Mouse (Mus musculus) limb, embryonic 12.5 days (tissue): ENCODE data around the gene Junb. TPM values are rescaled to one million over a fixed set of nuclear protein-coding genes. Genes with fewer than 3 reads are reported as not detected.
A peak's percentile ranks its signal among the peaks of the same experiment; 100 is the strongest.

ENCODE experiments used
- ATAC-seq: fragments of 200-750 bp; cut with Nextera tagmentation; 2 replicates; pipeline ENCODE4 v1.8.0; 2017; ENCODE audit warnings: low read depth, moderate TSS enrichment; ENCODE audit not compliant: insufficient number of reproducible peaks, insufficient read depth, low FRiP score, low TSS enrichment
- H3K27ac ChIP-seq: fragments of 300-500 bp; sonication (generic); 2 replicates; pipeline ENCODE4 v1.5.1; 2016; ENCODE audit warnings: mild to moderate bottlenecking, moderate library complexity
- H3K27me3 ChIP-seq: fragments of 300-500 bp; sonication (generic); 2 replicates; pipeline ENCODE4 v1.6.1; 2016; ENCODE audit warnings: mild to moderate bottlenecking, moderate library complexity
- H3K36me3 ChIP-seq: fragments of 300-500 bp; sonication (generic); 2 replicates; pipeline ENCODE4 v1.6.1; 2016; ENCODE audit warnings: mild to moderate bottlenecking, moderate library complexity
- H3K4me1 ChIP-seq: fragments of 300-500 bp; sonication (generic); replicated peaks from 2 replicates; pipeline ENCODE4 v1.6.1; 2016
- H3K4me2 ChIP-seq: fragments of 300-500 bp; sonication (generic); 2 replicates; pipeline ENCODE4 v1.6.1; 2016; ENCODE audit warnings: mild to moderate bottlenecking, moderate library complexity
- H3K4me3 ChIP-seq: fragments of 300-500 bp; sonication (generic); replicated peaks from 2 replicates; pipeline ENCODE4 v1.5.1; 2016; ENCODE audit warnings: mild to moderate bottlenecking
- H3K9ac ChIP-seq: fragments of 300-500 bp; sonication (generic); replicated peaks from 2 replicates; pipeline ENCODE4 v1.6.1; 2016; ENCODE audit warnings: mild to moderate bottlenecking, moderate library complexity
- H3K9me3 ChIP-seq: fragments of 300-500 bp; sonication (generic); 2 replicates; pipeline ENCODE4 v1.6.1; 2016; ENCODE audit warnings: mild to moderate bottlenecking, moderate library complexity
- WGBS: fragments of 180-500 bp; shearing (Covaris S2); methylation state at CpG from one replicate; pipeline ENCODE4 v1.1.7; 2016; 5-methylcytosine and 5-hydroxymethylcytosine counted together
- polyA plus RNA-seq: library from polyadenylated mRNA; unstranded; fragments of >200 nt; fragmentation: Nextera tagmentation; extraction: Ambion mirVana; gene quantifications from 2 replicates; pipeline ENCODE4 v1.2.1, GENCODE M21; 2016

The Junb gene
- polyA plus RNA-seq = 7.6 and 10.5 TPM in 2 replicates

DNA sequence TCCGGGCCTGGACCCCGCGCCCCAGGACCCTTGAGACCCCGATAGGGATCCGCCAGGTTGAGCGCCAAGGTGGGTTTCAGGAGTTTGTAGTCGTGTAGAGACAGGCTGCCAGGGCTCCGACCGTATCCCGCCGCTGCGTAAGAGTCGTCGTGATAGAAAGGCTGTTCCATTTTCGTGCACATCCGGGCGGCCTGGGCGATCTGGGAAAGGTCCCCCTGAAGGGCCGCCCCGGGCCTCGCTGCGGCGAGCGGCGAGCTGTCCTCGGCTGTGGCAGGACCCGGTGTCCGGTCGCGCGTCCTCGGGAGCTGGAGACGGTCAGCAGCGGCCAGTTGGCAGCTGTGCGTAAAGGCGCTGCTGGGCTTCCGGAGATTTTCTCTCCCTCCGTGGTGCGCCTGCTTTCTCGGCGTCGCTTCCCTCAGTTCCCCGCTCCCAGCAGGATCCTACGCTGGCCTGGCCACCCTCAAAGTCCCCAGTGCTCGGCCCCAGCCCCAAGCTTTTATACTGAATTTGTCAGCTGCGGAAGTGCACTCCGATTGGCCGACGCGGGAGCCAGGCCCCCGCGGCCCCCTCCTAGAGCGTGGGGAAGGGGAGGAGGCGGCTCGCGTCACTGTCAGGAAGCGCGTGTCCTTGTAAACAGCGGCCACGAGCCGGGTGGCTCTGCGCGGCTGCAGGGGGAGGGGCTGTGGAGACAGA, at the start of gene Junb:
Junb (minus strand) TSS at position 471 of the 693 bp plus-strand sequence.
- Histone ChIP-seq H3K4me3 (peak within 1 kb of the TSS; percentile 56), H3K4me1 (peaks cover 66% of the 10 kb centered on the region)
- WGBS = under 1% methylated on average over 63 of the region's 63 CpGs

DNA sequence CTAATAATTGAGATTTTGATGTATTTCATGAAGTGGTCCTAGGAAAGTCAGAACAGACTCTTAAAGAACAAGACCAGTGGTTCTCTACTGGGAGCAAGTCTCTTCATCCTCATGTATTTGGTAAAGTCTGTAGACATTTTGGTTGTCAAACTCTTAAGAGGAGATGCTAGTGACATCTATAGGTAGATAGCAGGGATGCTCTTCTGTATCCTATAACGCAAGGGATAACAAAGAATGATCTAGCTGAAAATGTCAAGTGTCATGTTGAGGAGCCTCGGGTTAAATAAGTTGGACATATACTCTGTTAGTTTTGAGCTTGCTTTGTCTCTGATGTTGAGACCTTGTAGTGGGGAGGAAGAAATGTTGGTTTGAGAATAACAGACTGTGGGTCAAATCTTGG, 49.4 kb upstream of the Junb start:
- Histone ChIP-seq H3K27ac (no peak overlapping the region), H3K36me3 (peaks cover 49% of the 10 kb centered on the region)
- no peak for ATAC-seq

More for the DNA sequence above, at the start of gene Junb:
- H3K27ac ChIP-seq = peak within 1 kb of the TSS; percentile 67; the same call in 1 of the 2 replicates
- peaks cover 30% of the 10 kb centered on the region for H3K27me3 ChIP-seq
- 0 out of 2 replicates have a peak, but pooled peaks have one; percentile 32 for ATAC-seq
- peak within 1 kb of the TSS; percentile 99 for H3K4me2 ChIP-seq
- H3K36me3 ChIP-seq = peaks cover 18% of the 10 kb centered on the region
- H3K9me3 ChIP-seq = no peaks in the 10 kb centered on the region
- peak within 1 kb of the TSS; percentile 65 for H3K9ac ChIP-seq

DNA sequence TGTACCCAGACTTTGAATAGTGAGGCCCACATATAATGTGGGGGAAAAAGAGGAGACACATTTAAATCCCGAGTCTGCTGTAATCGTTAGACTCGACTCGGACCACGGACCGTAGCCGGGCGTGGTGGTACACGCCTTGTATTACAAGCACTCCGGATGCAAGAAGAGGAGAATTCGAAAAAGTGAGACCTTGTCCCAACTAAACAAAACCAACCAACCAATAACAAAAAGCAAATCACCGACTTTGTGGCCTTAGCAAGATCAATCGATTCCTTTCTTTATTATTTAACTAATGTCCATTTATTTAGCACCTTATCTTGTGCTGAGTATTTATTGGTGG, 49.0 kb upstream of the Junb start:
- Histone ChIP-seq H3K27ac (peak overlapping the region; percentile 91), H3K4me2 (peak overlapping the region; percentile 97), H3K36me3 (peaks cover 49% of the 10 kb centered on the region), H3K27me3 (no peaks in the 10 kb centered on the region), H3K9ac (peak overlapping the region; percentile 98), H3K4me3 (peak overlapping the region; percentile 100), H3K9me3 (no peaks in the 10 kb centered on the region), H3K4me1 (peaks cover 39% of the 10 kb centered on the region)
- 1% methylated on average over 13 of the region's 13 CpGs for WGBS
- ATAC-seq = no peak

More for the DNA sequence above, 49.4 kb upstream of the Junb start:
- H3K4me3 ChIP-seq = peak overlapping the region; percentile 100
- no peaks in the 10 kb centered on the region for H3K9me3 ChIP-seq
- peaks cover 39% of the 10 kb centered on the region for H3K4me1 ChIP-seq
- WGBS = 45% methylated on average over 2 of the region's 2 CpGs
- H3K4me2 ChIP-seq = peak overlapping the region; percentile 97
- H3K27me3 ChIP-seq = no peaks in the 10 kb centered on the region
- H3K9ac ChIP-seq = peak overlapping the region; percentile 98

DNA sequence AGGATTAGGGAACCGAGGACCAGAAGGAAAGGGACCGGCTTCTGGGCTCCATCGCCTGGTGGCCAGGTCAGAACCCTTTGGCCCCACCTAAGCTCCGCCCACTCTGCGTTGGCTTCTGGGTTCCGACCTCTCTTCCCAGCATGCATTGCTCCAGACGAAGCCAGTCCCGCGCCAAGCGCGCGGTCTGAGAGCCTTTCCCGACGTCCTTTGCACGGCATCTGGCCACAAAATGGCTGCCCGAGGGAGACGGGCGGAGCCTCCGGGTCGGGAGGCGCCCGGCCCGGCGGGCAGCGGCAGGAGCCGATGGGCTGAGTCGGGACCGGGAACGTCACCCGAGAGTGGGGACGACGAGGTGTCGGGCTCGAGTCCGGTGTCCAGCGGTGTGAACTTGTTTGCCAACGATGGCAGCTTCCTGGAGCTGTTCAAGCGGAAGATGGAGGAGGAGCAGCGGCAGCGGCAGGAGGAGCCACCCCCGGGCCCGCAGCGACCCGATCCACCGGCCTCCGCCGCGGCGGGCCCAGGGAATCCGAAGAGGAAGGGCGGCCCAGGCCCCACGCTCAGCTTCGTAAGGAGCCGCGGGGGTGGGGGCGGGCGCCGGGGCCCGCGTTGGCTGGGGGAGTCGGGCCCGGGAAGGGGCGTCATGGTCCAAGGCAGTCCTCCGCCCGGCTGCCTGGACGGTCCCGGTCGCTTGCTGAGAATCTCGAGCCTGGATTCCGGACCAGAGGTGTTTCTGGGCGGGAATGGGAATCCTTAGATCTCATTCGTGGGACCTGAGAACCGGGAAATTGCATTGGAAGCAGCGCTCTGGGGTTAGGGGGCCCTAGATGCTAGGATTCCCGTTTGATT, 48.4 kb upstream of the Junb start, which contains the start of gene Trir:
Trir (plus strand) TSS at position 154 of the 846 bp plus-strand sequence.
- H3K4me3 ChIP-seq = peak within 1 kb of the TSS; percentile 100
- peak within 1 kb of the TSS; percentile 91 for H3K27ac ChIP-seq
- no peaks in the 10 kb centered on the region for H3K27me3 ChIP-seq
- no peaks in the 10 kb centered on the region for H3K9me3 ChIP-seq
- ATAC-seq = peak; percentile 58
- peaks cover 39% of the 10 kb centered on the region for H3K4me1 ChIP-seq
- peaks cover 49% of the 10 kb centered on the region for H3K36me3 ChIP-seq
- peak within 1 kb of the TSS; percentile 98 for H3K9ac ChIP-seq
- WGBS = 1% methylated on average over 75 of the region's 75 CpGs
- H3K4me2 ChIP-seq = peak within 1 kb of the TSS; percentile 97

DNA sequence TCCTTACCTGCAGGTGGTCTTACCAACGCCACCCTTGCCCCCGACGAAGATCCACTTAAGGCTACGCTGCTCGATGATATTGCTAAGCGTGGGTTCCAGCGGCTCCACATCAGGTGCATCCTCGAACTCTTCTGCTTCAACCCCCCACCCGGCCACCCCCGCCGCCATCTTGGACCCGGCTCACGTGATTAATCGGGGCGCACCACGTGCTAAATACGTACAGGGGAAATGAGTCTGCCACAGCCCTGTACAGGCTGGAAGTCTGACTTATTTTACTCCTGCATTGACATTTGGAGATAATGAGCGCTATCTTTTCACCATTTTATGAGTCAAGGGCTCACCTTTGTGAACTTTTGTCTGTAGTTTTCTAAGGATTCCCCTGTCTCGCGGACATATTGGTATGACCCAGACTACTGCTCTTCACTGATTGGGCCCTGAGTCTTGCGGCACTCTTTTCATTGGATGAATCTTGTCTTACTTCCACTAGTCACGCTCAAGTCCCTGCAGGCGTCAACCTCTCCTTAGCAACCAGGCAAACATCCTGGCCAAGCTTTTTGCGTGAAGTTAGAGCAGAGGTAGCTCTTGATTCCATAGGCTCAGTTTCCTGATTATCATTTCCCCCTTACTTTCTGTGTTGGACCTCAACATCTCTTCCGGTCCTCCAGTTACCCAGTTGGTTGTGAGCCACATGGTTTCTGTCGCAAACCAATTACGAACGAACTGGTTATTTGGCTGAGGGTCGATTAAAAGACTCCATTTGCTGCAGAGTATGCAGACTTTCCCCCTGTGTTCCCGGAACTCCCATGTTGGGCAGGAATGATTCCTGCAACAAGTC, 46.8 kb upstream of the Junb start, which contains the start of gene Asna1:
Asna1 (minus strand) TSS at position 184 of the 835 bp plus-strand sequence.
- H3K36me3 ChIP-seq = peaks cover 51% of the 10 kb centered on the region
- peak; percentile 70 for ATAC-seq
- 7% methylated on average over 30 of the region's 30 CpGs for WGBS

DNA sequence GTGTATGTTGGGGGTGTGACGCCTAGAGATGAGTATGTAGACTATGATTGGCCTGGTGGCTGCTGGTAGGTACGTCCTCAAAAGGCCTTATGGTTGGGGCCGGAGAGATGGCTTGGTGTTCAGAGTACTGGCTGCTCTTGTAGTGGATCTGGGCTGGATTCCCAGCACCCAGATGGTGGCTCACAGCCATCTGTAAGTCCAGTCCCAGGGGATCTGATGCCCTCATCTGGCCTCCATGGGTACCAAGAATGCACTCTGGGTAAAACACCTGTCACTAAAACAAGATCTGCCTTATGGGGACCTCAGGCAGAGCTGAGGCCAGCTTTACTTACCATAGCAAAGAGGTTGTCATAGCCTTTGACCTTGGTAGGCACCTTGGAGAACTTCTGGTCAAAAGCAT, 45.3 kb upstream of the Junb start:
- peaks cover 33% of the 10 kb centered on the region for H3K4me1 ChIP-seq
- no peaks in the 10 kb centered on the region for H3K9me3 ChIP-seq
- ATAC-seq = no peak
- H3K27me3 ChIP-seq = no peaks in the 10 kb centered on the region
- H3K36me3 ChIP-seq = peaks cover 52% of the 10 kb centered on the region
- no peak overlapping the region for H3K27ac ChIP-seq
- H3K9ac ChIP-seq = no peak overlapping the region
- H3K4me3 ChIP-seq = peak overlapping the region; percentile 100; the same call in 1 of the 2 replicates
- H3K4me2 ChIP-seq = peak overlapping the region; percentile 97
- 96% methylated on average over 3 of the region's 3 CpGs for WGBS

More for the DNA sequence above, 46.8 kb upstream of the Junb start, which contains the start of gene Asna1:
- Histone ChIP-seq H3K4me2 (peak within 1 kb of the TSS; percentile 97), H3K9me3 (no peaks in the 10 kb centered on the region), H3K4me1 (peaks cover 39% of the 10 kb centered on the region), H3K27ac (peak within 1 kb of the TSS; percentile 91), H3K27me3 (no peaks in the 10 kb centered on the region), H3K4me3 (peak within 1 kb of the TSS; percentile 100), H3K9ac (peak within 1 kb of the TSS; percentile 71)

DNA sequence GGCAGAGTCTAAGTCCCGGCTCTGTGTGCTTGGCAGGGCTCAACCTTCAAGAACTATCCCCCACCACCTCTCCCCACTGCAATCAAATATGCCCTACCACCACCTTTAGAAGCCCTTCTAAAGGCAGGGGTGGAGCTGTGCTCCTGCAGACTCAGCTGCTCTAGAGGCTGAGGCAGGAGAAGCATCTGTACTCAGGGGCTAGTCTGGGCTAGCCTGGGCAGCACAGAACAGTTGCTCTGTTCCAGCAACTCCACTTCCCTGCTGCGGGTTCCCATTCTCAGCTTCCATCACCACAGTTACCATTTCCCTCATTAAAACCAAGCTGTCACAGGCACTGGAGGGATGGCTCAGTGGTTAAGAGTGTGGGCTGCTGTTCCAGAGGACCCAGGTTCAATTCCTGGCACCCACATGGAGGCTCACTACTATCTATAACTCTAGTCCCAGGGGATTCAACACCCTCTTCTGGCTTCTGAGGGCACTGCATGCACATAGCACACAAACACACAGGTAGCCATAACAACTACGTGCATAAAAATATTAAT, 43.1 kb upstream of the Junb start:
- Histone ChIP-seq H3K9ac (no peak overlapping the region), H3K27ac (no peak overlapping the region), H3K4me1 (peaks cover 20% of the 10 kb centered on the region), H3K4me2 (no peak overlapping the region), H3K9me3 (no peaks in the 10 kb centered on the region), H3K4me3 (no peak overlapping the region), H3K27me3 (no peaks in the 10 kb centered on the region), H3K36me3 (peaks cover 71% of the 10 kb centered on the region)
- ATAC-seq = no peak
- WGBS = 92% methylated on average over 3 of the region's 3 CpGs

DNA sequence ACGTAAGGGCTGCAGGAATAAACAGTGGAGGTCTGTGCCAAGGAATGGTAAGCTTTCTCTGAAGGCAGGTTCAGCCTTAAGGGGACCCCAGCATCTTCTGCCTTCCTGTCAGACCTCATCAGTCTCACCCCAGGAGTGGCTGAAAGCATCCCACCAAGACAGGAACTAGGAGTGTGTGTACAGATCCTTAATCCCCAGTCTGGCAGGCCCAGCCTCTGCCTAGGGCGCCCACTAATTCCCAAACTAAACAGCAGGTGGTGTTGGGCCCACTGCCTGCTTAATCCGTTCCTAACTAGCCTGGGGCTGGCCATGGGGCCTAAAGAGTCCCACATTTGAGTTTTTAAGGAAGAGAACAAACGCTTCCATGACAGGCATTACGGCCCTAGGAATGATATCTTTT, 38.7 kb upstream of the Junb start:
- Histone ChIP-seq H3K27ac (no peak overlapping the region), H3K4me3 (no peak overlapping the region), H3K9me3 (no peaks in the 10 kb centered on the region), H3K36me3 (peaks cover 52% of the 10 kb centered on the region), H3K4me1 (peaks cover 5% of the 10 kb centered on the region; the same call in 1 of the 2 replicates), H3K9ac (no peak overlapping the region), H3K4me2 (no peak overlapping the region), H3K27me3 (peaks cover 28% of the 10 kb centered on the region)
- ATAC-seq = no peak
- 61% methylated on average over 5 of the region's 5 CpGs for WGBS

DNA sequence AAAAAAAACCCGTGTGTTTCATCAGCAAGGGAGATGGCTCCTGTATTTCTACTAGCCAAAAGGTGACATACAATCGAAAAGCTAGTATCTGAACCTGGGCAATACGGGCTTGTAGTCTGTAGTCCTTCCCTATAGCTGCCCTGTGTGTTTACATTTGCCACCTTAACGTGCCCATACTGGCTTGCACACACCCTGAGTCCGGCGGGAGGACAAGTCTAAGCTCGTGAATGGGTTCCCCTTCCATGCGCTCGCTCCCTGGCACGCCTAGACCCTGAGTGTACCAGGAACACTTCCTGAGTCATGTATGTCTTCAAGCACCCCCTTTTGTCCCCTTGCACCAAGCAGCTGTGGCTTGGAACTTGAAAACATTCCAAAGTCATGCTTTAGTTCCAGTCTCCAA, 38.2 kb upstream of the Junb start:
- Histone ChIP-seq H3K27me3 (peaks cover 33% of the 10 kb centered on the region), H3K4me1 (peaks cover 5% of the 10 kb centered on the region; the same call in 1 of the 2 replicates), H3K4me3 (no peak overlapping the region), H3K9ac (no peak overlapping the region), H3K9me3 (no peaks in the 10 kb centered on the region), H3K27ac (no peak overlapping the region), H3K4me2 (no peak overlapping the region), H3K36me3 (peaks cover 47% of the 10 kb centered on the region)
- 67% methylated on average over 10 of the region's 10 CpGs for WGBS
- ATAC-seq = no peak

DNA sequence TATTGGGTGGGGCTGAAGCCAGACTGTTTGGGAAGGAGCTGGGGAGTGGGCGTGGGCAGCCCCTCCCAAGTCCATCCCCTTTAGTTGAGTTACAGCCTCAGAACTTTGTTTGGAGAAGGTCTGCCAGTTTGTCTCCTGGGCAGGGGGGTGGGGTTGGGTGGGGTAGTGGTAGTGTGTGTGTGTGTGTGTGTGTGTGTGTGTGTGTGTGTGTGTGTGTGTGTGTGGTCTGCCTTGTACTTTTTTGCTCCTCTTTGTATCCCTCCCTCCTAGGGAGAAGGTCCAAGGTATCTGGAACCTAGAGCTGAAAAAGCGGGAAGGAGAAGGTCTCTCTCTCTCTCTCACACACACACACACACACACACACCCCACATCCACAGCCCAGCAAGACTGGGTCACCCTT, 35.9 kb upstream of the Junb start, which contains the start of gene Best2:
Best2 (minus strand) TSS at position 101 of the 400 bp plus-strand sequence.
- ATAC-seq = no peak
- peaks cover 25% of the 10 kb centered on the region for H3K36me3 ChIP-seq
- no peak within 1 kb of the TSS for H3K27ac ChIP-seq
- WGBS = 38% methylated on average over 1 of the region's 2 CpGs
- peak within 1 kb of the TSS; percentile 56 for H3K4me2 ChIP-seq
- H3K27me3 ChIP-seq = peaks cover 53% of the 10 kb centered on the region
- peaks cover 5% of the 10 kb centered on the region; the same call in 1 of the 2 replicates for H3K4me1 ChIP-seq
- peak within 1 kb of the TSS; percentile 44; the same call in 1 of the 2 replicates for H3K9ac ChIP-seq
- no peaks in the 10 kb centered on the region for H3K9me3 ChIP-seq
- peak within 1 kb of the TSS; percentile 32 for H3K4me3 ChIP-seq
